Mouse (Mus musculus) olfactory bulb, adult 2 months (tissue): Measurements from ENCODE around the gene Ppfia2. TPM values are rescaled to one million over a fixed set of nuclear protein-coding genes. Genes with fewer than 3 reads are reported as not detected.

Experiments used
- H3K27ac ChIP-seq: fragments of 200-500 bp; 2 replicates; pipeline ENCODE4 v1.5.1; 2012; ENCODE audit warnings: low read depth, low read length; ENCODE audit not compliant: insufficient read depth
- H3K4me1 ChIP-seq: fragments of 200-500 bp; 2 replicates; pipeline ENCODE4 v1.6.1; 2012; ENCODE audit warnings: low read length; ENCODE audit not compliant: control insufficient read depth, insufficient read depth
- H3K4me3 ChIP-seq: fragments of 200-500 bp; 2 replicates; pipeline ENCODE4 v1.5.1; 2012; ENCODE audit warnings: mild to moderate bottlenecking, low read depth, low read length, moderate library complexity; ENCODE audit not compliant: insufficient read depth
- CTCF ChIP-seq: fragments of 200-500 bp; IDR thresholded peaks from 2 replicates; pipeline ENCODE4 v1.5.1; 2012; ENCODE audit warnings: low read depth, mild to moderate bottlenecking, low read length, moderate library complexity; ENCODE audit not compliant: insufficient read depth
- POLR2A ChIP-seq: fragments of 200-500 bp; IDR thresholded peaks from 2 replicates; pipeline ENCODE4 v1.6.1; 2012; ENCODE audit warnings: mild to moderate bottlenecking, low read depth, low read length, moderate library complexity; ENCODE audit not compliant: insufficient read depth
- WGBS: fragments of 180-500 bp; shearing (Covaris S2); methylation state at CpG from one replicate; pipeline ENCODE4 v1.1.7; 2018; 5-methylcytosine and 5-hydroxymethylcytosine counted together
- polyA plus RNA-seq: library from polyadenylated mRNA; stranded (reverse); fragments of >200 nt; gene quantifications from 2 replicates; pipeline ENCODE4 v1.2.4, GENCODE M21; 2012; ENCODE audit warnings: low replicate concordance; ENCODE audit not compliant: missing spikeins, insufficient read depth, insufficient read length

Gene Ppfia2
- polyA plus RNA-seq, 1 experiment, result 102 TPM

DNA sequence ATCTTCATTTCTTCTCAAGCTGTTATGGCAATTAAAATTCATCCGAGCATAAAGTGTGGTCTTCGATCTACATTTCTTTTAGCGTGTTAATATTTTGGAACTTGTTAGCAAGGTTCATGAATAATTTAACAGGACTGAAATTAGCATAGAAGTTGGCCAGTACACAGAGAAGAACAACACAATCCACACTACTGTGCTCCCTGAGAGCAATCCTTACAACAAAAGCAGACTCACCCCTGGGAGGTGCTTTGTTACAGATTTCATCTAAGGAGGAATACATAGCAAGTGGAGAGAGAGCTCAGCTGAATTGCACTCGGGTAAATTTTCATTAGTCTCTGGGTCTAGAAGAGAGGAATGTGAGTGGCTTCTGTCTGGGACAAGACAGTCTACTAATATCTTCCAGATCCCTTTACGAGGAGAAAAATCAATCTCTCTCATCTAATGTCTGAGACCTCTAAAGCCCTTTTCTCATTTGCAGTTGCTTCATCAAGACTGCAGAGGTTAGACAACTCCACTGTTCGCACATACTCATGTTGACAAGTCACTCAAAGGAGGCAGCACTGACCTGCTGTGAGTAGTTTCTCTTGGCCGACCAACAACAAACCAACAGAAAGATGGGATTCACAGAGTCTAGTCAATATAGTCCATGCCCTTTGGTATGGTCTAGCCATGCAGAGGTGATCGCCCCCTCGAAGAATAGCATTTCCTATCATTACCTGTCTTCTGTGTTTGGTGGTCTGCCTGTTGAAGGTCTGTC lies 458.6 kb downstream of the Ppfia2 start:
- WGBS, result 51% methylated on average over 9 of the region's 9 CpGs
- Histone ChIP-seq H3K4me3 (no peak overlapping the region), H3K27ac (no peak overlapping the region), H3K4me1 (peaks cover 3% of the 10 kb centered on the region)
- no peak for TF ChIP-seq CTCF

DNA sequence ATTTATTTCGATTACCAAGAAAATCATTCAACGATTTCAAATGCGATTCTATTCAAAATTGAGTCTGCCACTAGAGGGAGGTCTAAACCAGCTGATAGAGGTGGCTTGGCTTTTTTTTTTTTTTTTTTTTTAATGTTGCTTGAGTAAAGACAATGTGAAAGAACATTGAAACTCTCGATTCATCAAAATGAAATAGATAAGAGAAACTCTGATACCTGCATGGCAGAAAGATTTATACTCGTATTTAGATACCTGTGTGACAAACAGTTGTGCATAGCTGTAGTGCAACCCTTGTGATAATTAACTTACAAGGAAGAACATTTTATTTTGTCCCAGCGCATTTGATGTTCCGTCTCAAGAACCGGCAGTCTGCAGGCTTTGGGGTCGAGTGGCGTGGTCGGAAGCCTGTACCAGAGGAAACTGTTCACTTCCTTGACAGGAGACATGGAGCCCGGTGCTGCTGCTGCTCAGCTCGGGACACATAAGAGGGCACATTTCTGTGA lies 462.5 kb downstream of the Ppfia2 start:
- WGBS, result 21% methylated on average over 13 of the region's 13 CpGs
- H3K27ac ChIP-seq, result no peak overlapping the region

DNA sequence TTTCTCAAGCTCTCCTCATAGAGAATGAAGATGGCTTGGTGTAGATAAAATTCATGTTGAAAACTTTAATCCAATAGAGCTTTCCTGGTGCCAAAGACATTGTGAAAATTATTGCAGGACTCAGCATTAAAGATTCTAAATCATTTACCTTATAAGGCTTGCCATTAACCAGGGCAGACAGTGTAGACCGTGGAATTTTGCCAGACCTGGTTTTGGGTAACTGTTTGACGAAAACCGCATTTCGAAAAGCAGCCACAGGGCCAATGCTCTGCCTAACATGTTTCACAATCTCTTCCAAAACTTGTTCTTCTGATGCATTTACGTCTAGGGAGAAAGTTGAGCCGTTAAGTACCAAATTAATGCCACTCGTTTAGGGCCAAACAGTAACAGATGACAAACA lies 466.9 kb downstream of the Ppfia2 start:
- 81% methylated on average over 7 of the region's 7 CpGs for WGBS
- Histone ChIP-seq H3K4me1 (peaks cover 3% of the 10 kb centered on the region), H3K27ac (no peak overlapping the region), H3K4me3 (no peak overlapping the region)
- TF ChIP-seq POLR2A (no peak), CTCF (no peak)

More for the DNA sequence above, 462.5 kb downstream of the Ppfia2 start:
- Histone ChIP-seq H3K4me1 (peaks cover 3% of the 10 kb centered on the region), H3K4me3 (no peak overlapping the region; the same call in 1 of the 2 replicates)
- TF ChIP-seq CTCF (no peak), POLR2A (no peak)

DNA sequence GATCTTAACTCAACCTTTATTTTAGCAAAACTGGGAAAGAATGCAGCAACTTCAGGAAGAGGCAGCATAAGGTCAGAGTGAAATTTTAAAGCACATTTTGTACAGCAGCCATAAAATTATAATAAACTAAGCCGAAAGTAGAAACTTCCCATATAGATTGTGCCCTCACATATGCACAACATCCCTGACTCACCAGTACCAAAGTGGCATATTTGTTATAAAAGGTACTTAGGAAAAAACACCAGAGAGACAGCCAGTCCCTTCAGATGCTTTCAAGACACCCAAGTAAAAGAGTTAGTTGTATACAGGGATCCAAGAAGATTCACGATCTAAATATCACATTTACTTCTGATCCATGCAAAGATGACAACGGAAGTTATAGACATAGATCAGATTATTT lies 468.7 kb downstream of the Ppfia2 start:
- TF ChIP-seq POLR2A, result no peak
- WGBS, result 89% methylated on average over 3 of the region's 3 CpGs
- no peaks in the 10 kb centered on the region for H3K4me1 ChIP-seq
- H3K4me3 ChIP-seq, result no peak overlapping the region
- H3K27ac ChIP-seq, result no peak overlapping the region

DNA sequence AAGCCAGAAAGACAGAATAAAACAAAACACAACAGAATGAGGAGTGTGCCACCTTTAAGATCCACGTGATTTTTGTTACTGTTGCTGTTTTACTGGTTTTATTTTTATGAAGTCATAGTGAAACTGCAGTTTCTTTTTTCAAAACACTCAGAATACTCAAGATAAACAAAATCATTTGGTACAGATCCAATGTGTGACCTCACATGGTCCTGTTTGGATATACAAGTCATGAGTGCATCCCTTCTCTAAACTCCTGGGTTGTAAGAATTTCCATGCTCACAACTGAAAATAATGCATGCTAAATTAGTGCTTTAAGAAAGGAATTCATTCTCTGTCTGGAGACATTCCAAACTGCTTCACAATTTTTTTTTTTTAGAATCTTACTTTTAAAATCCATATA lies 469.3 kb downstream of the Ppfia2 start:
- no peak overlapping the region for H3K27ac ChIP-seq
- no peak overlapping the region for H3K4me3 ChIP-seq
- TF ChIP-seq CTCF (no peak), POLR2A (no peak)
- WGBS, result 68% methylated on average over 1 of the region's 1 CpGs
- no peaks in the 10 kb centered on the region for H3K4me1 ChIP-seq

DNA sequence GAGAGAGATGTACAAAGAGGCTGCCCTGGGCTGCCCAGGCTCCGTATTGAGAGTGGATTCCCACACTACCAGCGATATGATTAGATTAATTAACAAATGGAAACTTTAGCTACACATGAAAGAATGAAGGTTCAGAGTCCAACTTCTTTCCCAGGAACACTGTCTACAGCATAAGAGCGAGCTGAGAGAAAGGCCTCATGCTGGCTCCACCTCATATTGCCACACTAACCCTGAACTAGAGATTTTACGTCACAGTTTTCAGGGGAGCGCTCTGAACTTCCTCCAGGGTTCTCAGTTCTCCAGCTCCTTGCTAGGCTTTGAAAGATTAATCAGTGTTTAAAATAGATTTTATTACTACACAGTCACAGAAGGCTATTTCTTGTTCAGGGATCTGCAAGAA lies 471.2 kb downstream of the Ppfia2 start:
- Histone ChIP-seq H3K4me1 (no peaks in the 10 kb centered on the region), H3K27ac (no peak overlapping the region), H3K4me3 (no peak overlapping the region)
- no peak for TF ChIP-seq CTCF
- TF ChIP-seq POLR2A, result no peak
- 81% methylated on average over 5 of the region's 5 CpGs for WGBS

DNA sequence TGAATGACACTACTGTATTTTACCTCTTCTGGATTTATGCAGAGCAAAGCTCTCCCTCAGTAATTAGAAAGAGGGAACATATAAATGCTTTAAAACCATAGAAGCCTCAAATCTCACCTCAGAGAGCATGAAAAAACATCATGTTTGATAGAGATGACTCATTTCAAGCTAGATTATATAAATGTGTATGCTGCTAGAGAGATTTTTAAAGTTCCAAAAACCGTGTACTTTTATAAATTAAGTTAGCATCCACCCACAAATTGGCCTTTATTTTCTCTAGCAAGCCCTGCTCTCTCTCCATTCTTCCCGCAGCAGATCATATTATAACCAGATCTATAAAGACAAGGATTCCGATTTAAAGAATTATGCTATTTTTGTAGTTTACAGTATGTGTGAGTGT lies 488.9 kb downstream of the Ppfia2 start:
- TF ChIP-seq CTCF, result no peak
- TF ChIP-seq POLR2A, result no peak
- 76% methylated on average over 3 of the region's 3 CpGs for WGBS
- H3K4me1 ChIP-seq, result no peaks in the 10 kb centered on the region
- no peak overlapping the region for H3K27ac ChIP-seq
- no peak overlapping the region for H3K4me3 ChIP-seq

DNA sequence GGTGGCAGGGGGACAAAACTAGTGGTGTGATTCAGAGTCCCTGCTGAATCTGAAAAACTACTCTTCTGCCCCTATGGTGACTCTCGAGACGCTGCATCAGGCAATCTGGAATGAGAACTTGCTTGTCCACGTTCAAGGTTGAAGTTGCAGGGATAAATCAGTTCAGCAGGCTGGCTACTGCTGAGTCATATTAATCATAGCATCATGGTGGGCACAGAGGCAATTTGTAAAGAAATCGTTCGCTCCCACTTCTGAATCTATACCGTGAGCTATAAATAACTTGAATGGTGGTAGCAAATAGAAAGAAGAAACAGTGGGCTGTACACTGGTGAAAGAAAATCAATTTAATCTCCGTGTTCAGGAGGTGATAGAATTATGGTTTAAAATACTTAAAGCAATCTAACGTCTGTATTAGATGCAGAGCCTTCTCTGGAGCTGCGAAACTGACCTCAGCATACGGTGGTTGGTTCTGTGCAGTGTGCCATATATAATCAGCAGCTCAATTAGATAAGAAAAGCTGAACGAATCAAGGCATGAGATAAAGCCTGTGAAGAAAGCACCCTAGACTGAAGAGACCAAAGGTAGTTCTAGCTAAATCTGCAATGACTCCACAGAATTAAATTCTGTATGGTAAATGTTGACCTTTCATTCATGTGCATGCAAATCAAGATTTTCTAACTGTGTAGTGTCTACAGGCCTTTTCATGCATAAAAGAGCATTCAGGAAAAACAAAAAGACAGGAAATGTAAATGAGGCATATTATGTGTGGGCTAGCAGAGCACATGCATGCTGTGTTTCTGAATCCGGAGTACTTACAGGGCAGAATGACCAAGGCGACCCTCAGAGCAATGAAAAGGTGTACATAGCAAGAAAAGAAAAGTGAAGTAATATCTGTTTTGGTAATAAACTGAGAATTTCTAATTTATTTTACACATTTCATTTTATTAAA lies 505.3 kb downstream of the Ppfia2 start:
- no peak for TF ChIP-seq POLR2A
- TF ChIP-seq CTCF, result no peak
- no peaks in the 10 kb centered on the region for H3K4me1 ChIP-seq
- H3K27ac ChIP-seq, result no peak overlapping the region
- no peak overlapping the region for H3K4me3 ChIP-seq
- WGBS, result 44% methylated on average over 13 of the region's 13 CpGs
